Mouse (Mus musculus) CD8-positive naive resting alpha-beta T cell, adult 2 months (primary cell): ENCODE data around the gene Zfp85.
"Not testable (repeated sequence)": the region's sequence is repeated elsewhere in the genome, so short reads cannot be mapped to it uniquely, and the experiment has no call there.

Experiments used
- DNase-seq, 2 experiments: peaks; one replicate each; pipeline ENCODE4 v3.0.0; 2022; ENCODE audit warnings: low read depth in 2 of 2, low spot score in 2 of 2

Zfp85 gene

GRCm38 (mm10) chr13:67754333-67755306, at the start of gene Zfp85:
TSS of gene Zfp85 (minus strand) at chr13:67755228.
- DNase-seq: peak; percentile 18 to 51

GRCm38 (mm10) chr13:67799151-67799550, 44.1 kb upstream of the Zfp85 start:
- DNase-seq: not testable (repeated sequence)

- no peak for DNase-seq
Observed at GRCm38 (mm10) chr13:67798618-67799017, 43.6 kb upstream of the Zfp85 start.

GRCm38 (mm10) chr13:67791921-67792455, 37.0 kb upstream of the Zfp85 start:
- no peak for DNase-seq

- DNase-seq: peak; percentile 23 to 49
Observed at GRCm38 (mm10) chr13:67779265-67780221, 24.5 kb upstream of the Zfp85 start, which contains the start of gene Zfp493. TSS of gene Zfp493 (plus strand) at chr13:67779693.

- DNase-seq: no peak
Observed at GRCm38 (mm10) chr13:67763031-67763768, 8.2 kb upstream of the Zfp85 start.

GRCm38 (mm10) chr13:67759966-67760365, 4.9 kb upstream of the Zfp85 start:
- no peak for DNase-seq

GRCm38 (mm10) chr13:67755761-67756160, 733 bp upstream of the Zfp85 start:
- DNase-seq: no peak

- no peak for DNase-seq
Observed at GRCm38 (mm10) chr13:67743896-67744295, 11.1 kb downstream of the Zfp85 start.

- no peak for DNase-seq
Observed at GRCm38 (mm10) chr13:67742941-67743340, 12.1 kb downstream of the Zfp85 start.

- DNase-seq: not testable (repeated sequence)
Observed at GRCm38 (mm10) chr13:67734391-67734790, 20.6 kb downstream of the Zfp85 start.

- not testable (repeated sequence) for DNase-seq
Observed at GRCm38 (mm10) chr13:67729441-67729840, 25.6 kb downstream of the Zfp85 start.

- DNase-seq: peak; percentile 36 to 54
Observed at GRCm38 (mm10) chr13:67728641-67729318, 26.2 kb downstream of the Zfp85 start, which contains the start of gene Zfp65. TSS of gene Zfp65 (minus strand) at chr13:67729173.

- no peak for DNase-seq
Observed at GRCm38 (mm10) chr13:67728106-67728505, 26.9 kb downstream of the Zfp85 start.

GRCm38 (mm10) chr13:67725331-67725730, 29.7 kb downstream of the Zfp85 start:
- DNase-seq: not testable (repeated sequence)

- peak; percentile 65 to 79 for DNase-seq
Observed at GRCm38 (mm10) chr13:67723848-67724479, 31.1 kb downstream of the Zfp85 start.
